Mouse (Mus musculus): ENCODE results near the gene Adh4. TPM values are rescaled to one million over a fixed set of nuclear protein-coding genes. Genes with fewer than 3 reads are reported as not detected.

The Adh4 gene
- polyA plus RNA-seq, 1 experiment from 2014 or later, result not detected

DNA sequence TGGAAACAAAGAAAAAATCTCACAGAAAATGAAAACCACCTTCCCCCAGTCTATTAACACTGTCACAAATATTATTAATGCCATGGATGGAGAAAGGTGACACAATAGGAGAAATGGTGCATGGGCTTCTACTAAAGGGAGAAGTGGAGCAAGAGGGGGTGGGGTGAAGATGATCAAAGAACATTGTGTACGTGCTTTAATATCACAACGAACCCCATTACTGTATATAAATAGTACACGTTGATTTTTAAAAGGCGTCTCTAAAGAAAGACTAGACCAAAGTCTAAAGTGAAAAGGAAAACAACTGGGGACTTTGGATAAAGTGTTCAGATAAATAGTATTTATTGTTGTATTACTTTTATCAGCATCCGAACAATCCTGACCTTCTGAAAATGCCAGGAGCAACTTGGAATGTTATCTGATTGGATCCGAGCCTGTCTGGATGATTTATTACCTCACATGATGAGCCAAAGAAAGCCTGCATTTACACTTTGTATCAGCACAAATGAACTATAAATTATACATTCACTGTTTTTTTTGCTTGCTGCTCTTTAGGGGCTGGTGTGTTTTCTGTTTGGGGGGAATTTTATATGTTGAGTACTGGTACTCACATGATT, 15.2 kb downstream of the Adh4 start:
- Histone ChIP-seq H3K9me3 (replicated peaks; ENCODE audit: control insufficient read depth, low read length) (no peaks in the 10 kb centered on the region), H3K4me1 (ENCODE audit: control insufficient read depth, insufficient read depth, low read length) (no peaks in the 10 kb centered on the region), H3K4me3 (ENCODE audit: low read length) (no peak overlapping the region), H3K4me2 (ENCODE audit: low read depth, low read length) (no peak overlapping the region), H3K36me3 (ENCODE audit: control insufficient read depth, insufficient read depth) (no peaks in the 10 kb centered on the region), H3K27me3 (ENCODE audit: control insufficient read depth, insufficient read depth, low read length) (no peaks in the 10 kb centered on the region), H3K27ac (ENCODE audit: low read length) (no peak overlapping the region), H3K9ac (ENCODE audit: low read length) (no peak overlapping the region)
- no peak for ATAC-seq (replicated peaks; ENCODE audit: extremely low read depth, insufficient read depth, low FRiP score)
- 51% methylated on average over 6 of the region's 6 CpGs for WGBS

DNA sequence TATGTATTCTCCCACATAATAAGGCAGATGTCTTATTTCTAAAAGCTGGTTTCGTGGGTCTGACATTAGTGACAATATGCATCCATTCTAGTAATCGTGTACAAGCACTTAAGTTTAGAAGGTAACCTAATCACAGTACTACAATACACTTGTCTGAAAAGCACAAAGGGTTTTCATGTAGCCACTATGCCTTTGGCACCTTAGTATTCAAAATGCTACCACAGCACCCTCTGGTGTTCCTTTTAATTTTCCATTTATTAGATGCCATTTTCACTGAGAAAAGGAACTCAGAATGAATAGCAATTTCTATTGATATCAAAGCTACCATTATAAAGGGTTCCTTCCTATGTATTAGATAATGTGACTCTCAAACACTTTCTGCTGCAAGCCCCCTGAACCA, 16.6 kb downstream of the Adh4 start:
- Histone ChIP-seq H3K27me3 (ENCODE audit: control insufficient read depth, insufficient read depth, low read length) (no peaks in the 10 kb centered on the region), H3K4me3 (ENCODE audit: low read length) (no peak overlapping the region), H3K9ac (ENCODE audit: low read length) (no peak overlapping the region), H3K4me1 (ENCODE audit: control insufficient read depth, insufficient read depth, low read length) (no peaks in the 10 kb centered on the region), H3K9me3 (replicated peaks; ENCODE audit: control insufficient read depth, low read length) (peaks cover 3% of the 10 kb centered on the region; the same call in 1 of the 2 replicates), H3K27ac (ENCODE audit: low read length) (no peak overlapping the region), H3K4me2 (ENCODE audit: low read depth, low read length) (no peak overlapping the region), H3K36me3 (ENCODE audit: control insufficient read depth, insufficient read depth) (no peaks in the 10 kb centered on the region)
- no peak for ATAC-seq (replicated peaks; ENCODE audit: extremely low read depth, insufficient read depth, low FRiP score)
- 61% methylated on average over 2 of the region's 2 CpGs for WGBS

- Histone ChIP-seq H3K4me3 (ENCODE audit: low read length) (no peak overlapping the region), H3K9me3 (replicated peaks; ENCODE audit: control insufficient read depth, low read length) (peaks cover 3% of the 10 kb centered on the region; the same call in 1 of the 2 replicates), H3K9ac (ENCODE audit: low read length) (no peak overlapping the region), H3K36me3 (ENCODE audit: control insufficient read depth, insufficient read depth) (no peaks in the 10 kb centered on the region), H3K4me2 (ENCODE audit: low read depth, low read length) (no peak overlapping the region), H3K27me3 (ENCODE audit: control insufficient read depth, insufficient read depth, low read length) (no peaks in the 10 kb centered on the region), H3K27ac (ENCODE audit: low read length) (no peak overlapping the region), H3K4me1 (ENCODE audit: control insufficient read depth, insufficient read depth, low read length) (peaks cover 4% of the 10 kb centered on the region)
- ATAC-seq (replicated peaks; ENCODE audit: extremely low read depth, insufficient read depth, low FRiP score), result no peak
- WGBS, result 65% methylated on average over 3 of the region's 3 CpGs
Observed at GRCm38 (mm10) chr3:138438716-138439115, 23.4 kb downstream of the Adh4 start.

GRCm38 (mm10) chr3:138442203-138442602, 26.9 kb downstream of the Adh4 start:
- ATAC-seq (replicated peaks; ENCODE audit: extremely low read depth, insufficient read depth, low FRiP score), result no peak
- H3K27ac ChIP-seq (ENCODE audit: low read length), result peak overlapping the region; percentile 66
- peak overlapping the region; percentile 81 for H3K9ac ChIP-seq (ENCODE audit: low read length)
- H3K4me1 ChIP-seq (ENCODE audit: control insufficient read depth, insufficient read depth, low read length), result peaks cover 11% of the 10 kb centered on the region
- peak overlapping the region; percentile 99 for H3K4me2 ChIP-seq (ENCODE audit: low read depth, low read length)
- 4% methylated on average over 9 of the region's 9 CpGs for WGBS
- H3K4me3 ChIP-seq (ENCODE audit: low read length), result peak overlapping the region; percentile 87
- H3K36me3 ChIP-seq (ENCODE audit: control insufficient read depth, insufficient read depth), result peaks cover 11% of the 10 kb centered on the region; the same call in 1 of the 2 replicates
- H3K9me3 ChIP-seq (replicated peaks; ENCODE audit: control insufficient read depth, low read length), result no peaks in the 10 kb centered on the region
- no peaks in the 10 kb centered on the region for H3K27me3 ChIP-seq (ENCODE audit: control insufficient read depth, insufficient read depth, low read length)

- peak; percentile 100 for ATAC-seq (replicated peaks; ENCODE audit: extremely low read depth, insufficient read depth, low FRiP score)
- Histone ChIP-seq H3K4me2 (ENCODE audit: low read depth, low read length) (peak within 1 kb of the TSS; percentile 99), H3K9me3 (replicated peaks; ENCODE audit: control insufficient read depth, low read length) (no peaks in the 10 kb centered on the region), H3K4me1 (ENCODE audit: control insufficient read depth, insufficient read depth, low read length) (peaks cover 11% of the 10 kb centered on the region), H3K27me3 (ENCODE audit: control insufficient read depth, insufficient read depth, low read length) (no peaks in the 10 kb centered on the region), H3K27ac (ENCODE audit: low read length) (peak within 1 kb of the TSS; percentile 91), H3K4me3 (ENCODE audit: low read length) (peak within 1 kb of the TSS; percentile 87), H3K36me3 (ENCODE audit: control insufficient read depth, insufficient read depth) (peaks cover 11% of the 10 kb centered on the region), H3K9ac (ENCODE audit: low read length) (peak within 1 kb of the TSS; percentile 94)
- WGBS, result under 1% methylated on average over 86 of the region's 86 CpGs
Observed at GRCm38 (mm10) chr3:138442612-138443464, 27.6 kb downstream of the Adh4 start, which contains the start of gene Adh5. Adh5 (plus strand) TSS chr3:138443093.

DNA sequence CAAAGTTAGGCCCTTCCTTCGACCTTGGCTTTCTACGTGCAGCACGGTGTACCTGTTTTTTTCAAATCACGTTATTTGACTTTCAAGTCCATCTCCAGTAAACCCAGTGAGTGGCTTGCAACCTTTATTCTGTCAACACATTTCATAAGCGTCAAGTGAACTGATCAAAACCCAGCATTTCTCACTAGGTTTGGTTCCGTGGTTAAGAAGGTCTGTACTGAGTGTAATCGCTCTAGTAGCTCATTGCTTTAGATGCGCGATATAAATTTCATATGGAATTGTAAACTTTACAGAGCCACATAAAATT, 28.2 kb downstream of the Adh4 start:
- Histone ChIP-seq H3K27ac (ENCODE audit: low read length) (peak overlapping the region; percentile 91), H3K4me3 (ENCODE audit: low read length) (peak overlapping the region; percentile 87), H3K27me3 (ENCODE audit: control insufficient read depth, insufficient read depth, low read length) (no peaks in the 10 kb centered on the region), H3K4me2 (ENCODE audit: low read depth, low read length) (peak overlapping the region; percentile 79), H3K9me3 (replicated peaks; ENCODE audit: control insufficient read depth, low read length) (no peaks in the 10 kb centered on the region), H3K9ac (ENCODE audit: low read length) (peak overlapping the region; percentile 94), H3K4me1 (ENCODE audit: control insufficient read depth, insufficient read depth, low read length) (peaks cover 14% of the 10 kb centered on the region), H3K36me3 (ENCODE audit: control insufficient read depth, insufficient read depth) (peaks cover 17% of the 10 kb centered on the region)
- ATAC-seq (replicated peaks; ENCODE audit: extremely low read depth, insufficient read depth, low FRiP score), result no peak
- 3% methylated on average over 9 of the region's 9 CpGs for WGBS

DNA sequence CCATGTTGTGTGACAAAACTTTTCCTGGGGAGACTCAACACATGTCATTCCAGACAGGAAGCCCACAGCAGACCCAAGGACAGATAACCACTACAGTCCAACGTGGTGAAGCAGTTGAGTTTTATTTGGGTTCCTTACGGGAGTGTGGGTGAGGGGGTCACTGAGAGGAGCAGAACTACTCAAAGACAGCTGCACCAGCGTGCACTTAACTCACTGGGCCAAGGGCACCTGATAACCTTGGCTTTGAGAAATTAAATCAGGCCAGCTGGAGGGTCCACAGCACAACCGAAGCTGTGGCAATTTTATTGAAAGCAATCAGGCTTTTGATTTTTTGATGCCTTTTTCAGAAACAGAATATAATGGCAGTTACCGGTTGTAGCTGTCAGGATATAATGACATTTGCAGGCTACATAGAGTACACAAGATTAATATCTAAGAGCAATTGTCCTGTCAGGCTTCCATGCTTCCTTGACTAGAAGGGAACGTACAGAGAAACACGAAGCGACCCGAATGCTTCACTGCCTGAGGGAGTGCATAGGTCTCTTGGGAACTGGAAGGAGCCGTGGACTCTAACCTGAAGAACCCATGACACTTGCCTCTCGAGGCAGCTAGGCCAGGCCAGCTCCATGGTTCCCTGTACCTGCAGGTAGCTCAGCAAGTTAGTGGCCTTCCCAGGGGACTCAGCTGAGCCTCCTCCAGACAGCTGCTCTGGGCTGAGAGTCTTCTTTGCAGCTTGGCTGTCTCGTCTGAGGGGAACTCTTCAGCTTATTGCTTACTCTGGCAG, 33.0 kb downstream of the Adh4 start:
- H3K36me3 ChIP-seq (ENCODE audit: control insufficient read depth, insufficient read depth), result peaks cover 47% of the 10 kb centered on the region
- H3K27me3 ChIP-seq (ENCODE audit: control insufficient read depth, insufficient read depth, low read length), result no peaks in the 10 kb centered on the region
- 56% methylated on average over 12 of the region's 12 CpGs for WGBS
- no peak overlapping the region for H3K4me2 ChIP-seq (ENCODE audit: low read depth, low read length)
- H3K4me3 ChIP-seq (ENCODE audit: low read length), result no peak overlapping the region
- H3K27ac ChIP-seq (ENCODE audit: low read length), result 0 out of 2 replicates have a peak overlapping the region, but pooled peaks have one; percentile 7
- ATAC-seq (replicated peaks; ENCODE audit: extremely low read depth, insufficient read depth, low FRiP score), result no peak
- H3K4me1 ChIP-seq (ENCODE audit: control insufficient read depth, insufficient read depth, low read length), result peaks cover 10% of the 10 kb centered on the region
- H3K9ac ChIP-seq (ENCODE audit: low read length), result no peak overlapping the region
- H3K9me3 ChIP-seq (replicated peaks; ENCODE audit: control insufficient read depth, low read length), result no peaks in the 10 kb centered on the region

GRCm38 (mm10) chr3:138452169-138452568, 36.9 kb downstream of the Adh4 start:
- H3K9me3 ChIP-seq (replicated peaks; ENCODE audit: control insufficient read depth, low read length), result no peaks in the 10 kb centered on the region
- WGBS, result 80% methylated on average over 10 of the region's 10 CpGs
- peaks cover 3% of the 10 kb centered on the region for H3K4me1 ChIP-seq (ENCODE audit: control insufficient read depth, insufficient read depth, low read length)
- H3K27ac ChIP-seq (ENCODE audit: low read length), result no peak overlapping the region
- ATAC-seq (replicated peaks; ENCODE audit: extremely low read depth, insufficient read depth, low FRiP score), result no peak; the same call in 1 of the 2 replicates
- H3K4me2 ChIP-seq (ENCODE audit: low read depth, low read length), result no peak overlapping the region
- peaks cover 62% of the 10 kb centered on the region for H3K36me3 ChIP-seq (ENCODE audit: control insufficient read depth, insufficient read depth)
- H3K9ac ChIP-seq (ENCODE audit: low read length), result no peak overlapping the region
- H3K4me3 ChIP-seq (ENCODE audit: low read length), result no peak overlapping the region
- no peaks in the 10 kb centered on the region for H3K27me3 ChIP-seq (ENCODE audit: control insufficient read depth, insufficient read depth, low read length)

Data from heart, embryonic 16.5 days (tissue).